Mouse (Mus musculus): Measurements from ENCODE around the gene Pik3r2.

Pik3r2 gene

DNA sequence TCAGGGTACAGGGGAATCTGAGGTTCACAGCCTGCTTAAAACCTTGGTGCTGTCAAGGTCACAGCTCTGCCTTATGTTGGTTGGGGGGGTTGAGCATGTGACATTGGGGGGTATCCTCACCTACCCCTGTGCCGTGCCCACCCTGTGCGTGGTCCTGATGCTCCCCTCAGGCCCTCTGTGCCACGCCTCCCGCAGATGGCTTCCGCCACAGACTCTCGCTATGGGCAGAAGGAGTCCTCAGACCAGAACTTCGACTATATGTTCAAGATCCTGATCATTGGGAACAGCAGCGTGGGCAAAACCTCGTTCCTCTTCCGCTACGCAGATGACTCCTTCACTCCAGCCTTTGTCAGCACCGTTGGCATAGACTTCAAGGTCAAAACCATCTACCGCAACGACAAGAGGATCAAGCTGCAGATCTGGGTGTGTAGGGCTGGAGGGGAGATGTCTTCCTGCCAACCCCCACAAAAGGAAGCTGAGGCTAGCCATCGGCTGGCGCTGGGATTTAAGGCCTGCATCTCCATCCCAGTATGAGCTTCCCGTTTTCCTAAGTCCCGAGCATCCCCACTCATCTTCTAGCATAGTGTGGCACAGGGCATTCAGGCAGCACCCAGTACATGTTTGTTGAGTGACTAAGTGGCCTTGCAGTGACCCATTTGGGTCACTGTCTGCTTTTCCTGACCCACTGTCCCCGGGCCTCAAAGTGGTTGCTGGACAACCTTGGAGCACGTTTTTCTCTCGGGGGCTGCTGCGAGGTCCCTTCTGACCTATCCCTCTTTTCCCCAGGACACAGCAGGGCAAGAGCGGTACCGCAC is 20.6 kb downstream of the Pik3r2 start:
- DNase-seq, result peak in 1 of 2 experiments; percentile 13

DNA sequence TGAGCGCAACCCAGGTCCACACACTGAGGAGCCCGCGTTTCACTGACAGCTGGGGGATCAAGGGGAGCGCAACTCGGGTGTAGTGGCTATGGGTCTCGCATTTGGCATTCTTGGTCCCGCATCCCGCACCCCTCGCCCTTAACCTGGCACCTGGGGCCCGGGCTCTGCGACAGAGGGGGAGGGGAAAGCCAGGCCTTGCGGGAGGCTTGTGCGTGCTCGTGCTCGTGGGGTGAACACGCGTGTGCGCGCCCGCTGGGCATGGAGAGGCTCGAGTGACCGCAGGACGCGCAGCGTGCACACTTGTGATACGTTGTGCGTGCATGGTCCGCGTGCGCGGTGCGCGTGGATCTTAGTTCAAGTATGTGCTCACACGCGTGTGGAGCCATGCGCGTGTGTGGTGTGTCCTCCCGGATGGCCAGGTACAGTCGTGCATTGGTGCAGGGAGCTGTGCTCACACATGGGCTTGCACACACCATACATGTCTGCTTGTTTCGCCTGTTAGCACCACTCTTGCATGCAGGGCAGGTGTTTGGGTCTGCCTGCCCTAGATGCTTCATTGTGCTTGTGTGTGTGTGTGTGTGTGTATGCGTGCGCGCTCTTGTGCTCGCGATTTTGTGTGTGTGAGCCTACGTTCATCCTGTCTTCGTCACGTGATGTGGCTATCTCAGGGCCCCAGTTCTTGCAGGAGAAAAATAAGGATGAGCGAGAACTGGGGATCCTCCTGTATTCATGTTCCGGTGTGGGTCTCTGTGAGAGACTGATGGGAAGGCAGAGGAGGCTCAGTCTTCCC is 21.4 kb downstream of the Pik3r2 start:
- DNase-seq, result peak in 1 of 2 experiments; percentile 51

DNA sequence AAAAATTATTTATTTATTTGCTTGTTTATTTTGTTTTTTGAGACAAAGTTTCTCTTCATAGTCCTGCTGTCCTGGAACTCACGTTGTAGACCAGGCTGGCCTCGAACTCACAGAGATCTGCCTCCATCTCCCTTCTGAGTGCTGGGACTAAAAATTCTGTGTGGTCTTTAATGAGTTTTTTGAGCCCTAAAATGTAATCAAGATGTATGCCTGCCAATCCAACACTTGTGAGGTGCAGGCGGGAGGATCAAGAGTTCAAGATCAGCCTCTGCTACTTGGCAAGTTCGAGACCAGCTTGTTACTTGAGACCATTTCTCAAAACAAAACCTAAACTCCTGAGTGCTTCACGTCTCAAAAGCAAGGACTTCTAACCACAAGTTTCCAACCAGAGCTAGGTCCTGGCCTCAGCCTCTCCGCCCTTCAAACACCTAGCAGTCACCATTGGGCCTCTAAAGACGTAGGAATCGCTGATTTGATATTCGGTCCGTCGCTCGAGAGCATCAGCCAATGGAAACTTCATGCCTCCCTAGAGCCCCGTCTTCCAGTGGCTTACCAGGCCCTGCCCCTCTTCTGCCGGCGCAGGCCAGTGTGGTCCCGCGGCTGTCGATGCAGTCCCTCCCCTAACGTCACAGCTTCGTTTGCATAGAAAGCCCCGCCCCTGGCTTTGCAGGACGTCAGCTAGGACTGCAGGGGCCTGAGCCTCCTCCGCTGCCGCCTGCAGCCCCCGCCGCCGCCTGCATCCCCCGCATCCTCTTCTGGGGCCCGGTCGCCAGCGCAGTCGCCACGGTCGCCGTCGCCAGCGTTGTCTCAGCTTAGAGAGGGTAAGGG is 22.3 kb downstream of the Pik3r2 start, which contains the start of gene Rab3a:
Gene Rab3a, plus strand, starts transcription at position 637 of the 828 bp plus-strand sequence.
- DNase-seq, result peak; percentile 97 to 99

DNA sequence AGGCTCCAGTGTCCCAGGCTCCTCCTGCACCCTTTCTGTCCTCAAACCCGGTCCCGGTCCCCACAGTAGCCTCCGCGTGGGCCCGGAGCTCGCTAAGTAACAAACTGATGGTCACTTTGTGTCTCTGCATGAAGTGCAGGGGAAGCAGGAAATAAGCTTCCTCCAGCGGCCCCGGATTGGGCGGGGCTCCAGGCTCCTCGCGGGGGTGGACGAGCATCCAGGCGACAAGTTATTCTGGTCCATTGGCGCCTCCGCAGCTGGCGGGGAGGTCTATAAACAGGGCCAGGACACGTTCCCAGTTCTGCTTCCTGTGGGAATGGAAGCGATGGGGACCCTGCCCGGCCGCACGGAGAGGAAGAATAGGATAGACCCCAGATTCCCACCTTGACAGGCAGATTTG is 23.4 kb downstream of the Pik3r2 start:
- DNase-seq, result peak; percentile 81 to 86

DNA sequence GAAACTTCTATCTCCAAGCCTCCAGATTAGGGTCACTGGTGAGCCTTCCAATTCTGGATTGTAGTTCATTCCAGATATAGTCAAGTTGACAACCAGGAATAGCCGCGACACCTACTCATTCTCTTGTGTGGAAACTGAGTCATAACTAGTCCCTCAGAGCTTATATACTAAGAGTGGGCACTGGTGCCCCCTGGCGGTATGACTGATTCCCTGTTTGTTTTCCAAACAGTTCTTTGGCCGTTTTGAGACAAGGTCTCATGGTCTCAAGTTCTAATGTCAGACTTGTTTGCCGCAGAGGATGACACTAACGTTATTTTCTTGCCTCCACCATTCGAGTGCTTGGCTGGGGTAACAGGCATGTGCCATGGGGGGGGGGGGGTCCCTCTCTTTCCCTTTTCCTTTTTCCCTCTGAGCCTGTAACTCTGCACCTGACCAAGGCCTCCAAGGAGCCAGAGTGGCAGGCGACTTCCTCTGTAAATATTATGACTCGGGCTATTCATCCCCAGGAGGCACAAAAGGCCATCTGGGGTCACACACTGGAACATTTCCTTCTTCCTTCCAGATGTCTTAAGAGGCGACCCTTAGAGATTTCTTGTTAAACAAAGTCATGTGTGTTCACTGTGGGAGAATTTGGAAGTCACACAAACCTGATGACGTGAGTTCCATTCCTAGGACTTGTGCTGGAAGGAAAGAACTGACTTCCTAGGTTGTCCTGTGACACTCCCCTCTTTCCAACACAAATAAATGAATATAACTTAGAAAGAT is 24.3 kb downstream of the Pik3r2 start:
- DNase-seq, result peak; percentile 82 to 88

DNA sequence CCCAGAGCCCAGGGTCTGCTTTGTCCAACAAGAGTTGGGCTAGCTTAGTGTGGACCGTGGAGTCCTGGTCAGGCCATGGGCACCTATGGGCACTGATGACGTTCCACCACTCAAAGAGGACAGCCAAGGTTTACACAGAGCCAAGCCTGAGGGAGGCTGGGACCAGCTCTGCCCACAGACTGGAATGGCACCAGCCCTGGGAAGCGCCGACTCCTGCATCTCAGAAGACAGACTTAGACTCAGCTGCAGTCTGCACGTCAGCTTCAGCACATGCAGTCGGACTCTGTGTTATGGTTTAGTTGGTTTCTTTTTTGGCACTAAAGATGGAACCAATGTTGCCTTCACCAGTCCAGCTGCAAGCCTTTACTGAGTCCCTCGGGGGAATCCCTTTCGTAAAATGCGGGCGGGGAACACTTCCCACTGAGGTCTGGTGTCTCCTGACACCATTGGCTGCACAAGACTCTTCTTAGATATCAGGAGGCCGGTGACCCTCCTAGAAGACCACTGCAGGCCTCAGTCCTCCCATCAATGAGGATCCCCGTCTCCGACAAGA is 26.3 kb downstream of the Pik3r2 start:
- DNase-seq, result no peak

DNA sequence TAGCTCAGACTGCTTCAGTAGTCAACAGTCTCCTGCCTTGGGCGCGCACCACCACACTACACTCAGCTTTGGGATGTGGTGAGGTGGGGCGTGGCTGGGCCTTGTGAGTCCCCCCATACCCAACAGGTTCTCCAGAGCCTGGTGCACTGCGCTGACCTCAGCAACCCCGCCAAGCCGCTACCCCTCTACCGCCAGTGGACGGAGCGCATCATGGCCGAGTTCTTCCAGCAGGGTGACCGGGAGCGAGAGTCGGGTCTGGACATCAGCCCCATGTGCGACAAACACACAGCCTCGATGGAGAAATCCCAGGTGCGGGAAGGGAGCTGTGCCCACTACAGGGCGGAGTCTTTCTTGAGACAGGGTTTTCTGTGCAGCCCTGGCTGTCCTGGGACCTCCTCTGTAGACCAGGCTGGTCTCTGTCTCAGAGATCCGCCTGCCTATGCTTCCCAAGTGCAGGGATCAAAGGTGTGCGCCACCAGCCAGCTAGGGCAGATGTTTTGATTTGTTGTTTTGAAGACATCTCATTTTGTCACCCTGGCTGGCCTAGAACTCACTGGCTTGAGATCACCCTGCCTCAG is 27.3 kb downstream of the Pik3r2 start:
- no peak for DNase-seq

DNA sequence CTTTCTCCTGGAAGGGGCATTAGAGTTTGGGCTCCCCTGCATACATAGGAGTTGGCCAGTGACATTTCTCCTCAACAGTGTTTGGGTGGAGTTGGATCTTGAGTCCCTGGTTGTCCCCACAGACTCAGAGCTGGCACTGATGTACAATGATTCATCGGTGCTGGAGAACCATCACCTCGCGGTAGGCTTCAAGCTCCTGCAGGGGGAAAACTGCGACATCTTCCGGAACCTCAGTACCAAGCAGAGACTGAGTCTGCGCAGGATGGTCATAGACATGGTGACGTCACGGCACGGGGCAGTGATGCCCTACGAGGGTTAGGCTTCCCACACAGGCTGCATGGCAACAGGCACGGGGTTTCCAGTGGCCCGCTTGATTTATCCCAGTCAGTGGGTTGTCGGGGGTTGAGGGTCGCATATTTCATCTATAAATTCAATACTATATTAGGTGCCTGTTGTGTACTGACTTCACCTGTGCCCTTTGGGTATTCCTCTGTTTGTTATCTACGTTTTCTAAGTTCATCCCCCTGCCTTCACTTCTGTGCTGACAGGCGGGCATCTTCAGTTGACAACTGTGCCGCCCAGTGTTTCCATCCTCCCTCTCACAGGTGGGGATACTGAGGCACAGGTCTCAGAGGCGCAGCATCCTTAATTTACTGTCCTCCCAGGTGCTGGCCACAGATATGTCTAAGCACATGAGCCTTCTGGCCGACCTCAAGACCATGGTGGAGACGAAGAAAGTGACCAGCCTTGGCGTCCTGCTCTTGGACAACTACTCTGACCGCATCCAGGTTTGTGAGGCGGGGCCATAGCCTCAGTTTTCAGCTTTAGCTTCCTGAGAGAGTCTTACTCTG is 28.0 kb downstream of the Pik3r2 start:
- no peak for DNase-seq

DNA sequence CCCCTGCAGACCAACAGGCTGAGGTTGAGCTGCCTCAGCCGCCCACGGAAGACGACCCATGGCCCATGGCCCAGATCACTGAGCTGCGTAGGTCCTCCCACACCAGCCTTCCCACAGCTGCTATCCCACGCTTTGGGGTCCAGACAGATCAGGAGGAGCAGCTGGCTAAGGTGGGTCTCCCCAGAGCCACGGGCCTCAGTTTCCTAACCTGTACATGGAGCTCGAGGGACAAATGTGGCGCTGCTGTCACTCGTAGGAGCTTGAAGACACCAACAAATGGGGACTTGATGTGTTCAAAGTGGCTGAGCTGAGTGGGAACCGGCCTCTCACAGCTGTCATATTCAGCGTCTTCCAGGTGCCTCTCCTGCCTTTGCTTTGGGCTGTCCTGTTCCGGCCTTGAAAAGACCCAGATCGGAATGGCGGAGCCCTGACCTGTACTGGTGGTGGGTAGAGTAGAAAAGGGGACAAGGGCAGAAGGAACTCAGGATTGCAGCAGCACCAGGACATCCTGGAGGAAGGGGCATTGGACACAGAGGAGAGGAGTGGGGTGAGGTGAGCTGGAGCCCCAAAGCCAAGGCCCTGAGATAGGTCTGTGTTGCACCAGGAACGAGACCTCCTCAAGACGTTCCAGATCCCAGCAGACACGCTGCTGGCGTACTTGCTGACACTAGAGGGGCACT is 29.2 kb downstream of the Pik3r2 start:
- DNase-seq, result no peak

DNA sequence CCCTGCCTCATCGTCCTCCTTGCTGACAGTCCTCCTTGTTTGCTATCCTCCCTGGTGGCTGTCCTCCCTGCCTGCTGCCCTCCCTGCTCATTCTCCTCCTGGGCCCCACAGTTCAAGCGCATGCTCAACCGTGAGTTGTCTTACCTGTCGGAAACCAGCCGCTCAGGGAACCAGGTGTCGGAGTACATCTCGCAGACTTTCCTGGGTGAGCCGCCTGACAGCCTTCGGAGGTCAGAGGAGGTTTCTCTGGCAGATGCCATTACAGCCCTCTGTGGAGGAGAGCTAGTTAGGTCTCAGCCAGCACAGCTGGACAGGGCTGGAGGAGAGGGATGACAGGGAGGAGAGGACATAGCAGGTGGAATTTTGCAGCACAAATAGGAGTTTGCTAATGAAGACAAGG is 29.8 kb downstream of the Pik3r2 start:
- DNase-seq, result no peak

DNA sequence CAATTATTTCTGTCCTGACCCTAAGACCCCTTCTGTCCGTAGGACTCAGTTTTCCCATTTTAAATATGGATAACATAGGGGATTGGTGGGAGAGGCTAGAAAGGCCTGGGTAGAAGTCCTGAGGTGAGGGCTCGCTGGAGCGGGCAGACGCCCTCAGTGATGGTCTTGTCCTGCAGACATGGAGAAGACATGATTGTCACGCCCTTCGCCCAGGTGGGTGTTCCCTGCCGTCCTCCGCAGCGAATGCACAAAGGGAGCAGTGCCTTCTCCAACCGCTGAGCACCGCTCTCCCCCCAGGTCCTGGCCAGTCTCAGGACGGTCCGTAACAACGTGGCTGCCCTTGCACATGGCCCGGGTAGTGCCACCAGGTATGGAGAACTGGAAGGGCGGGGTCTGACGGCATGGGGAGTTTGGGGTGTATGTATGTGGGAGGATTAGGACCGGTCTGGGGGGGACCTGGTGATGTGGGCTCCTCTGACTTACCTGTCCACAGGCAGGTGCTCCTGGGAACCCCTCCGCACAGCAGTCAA is 30.8 kb downstream of the Pik3r2 start:
- no peak for DNase-seq

DNA sequence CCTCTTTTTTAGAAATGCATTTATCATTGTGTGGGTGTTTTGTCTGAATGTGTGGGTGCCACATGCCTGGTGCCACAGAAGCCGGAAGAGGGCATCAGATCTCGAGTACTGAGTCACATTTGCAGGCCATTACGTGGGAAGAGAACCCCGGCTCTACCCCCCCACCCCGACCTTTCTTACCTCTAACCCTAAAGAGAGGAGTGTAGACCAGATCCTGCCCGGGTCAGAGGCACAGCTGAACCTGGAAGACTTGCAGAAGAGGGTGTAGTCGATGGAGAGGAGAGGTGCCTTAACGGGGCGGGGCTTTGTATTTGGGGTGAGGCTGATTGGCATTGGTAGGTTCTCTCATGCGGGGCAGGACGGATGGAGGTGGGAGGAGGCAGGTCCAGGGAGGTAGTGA is 31.7 kb downstream of the Pik3r2 start:
- no peak for DNase-seq

DNA sequence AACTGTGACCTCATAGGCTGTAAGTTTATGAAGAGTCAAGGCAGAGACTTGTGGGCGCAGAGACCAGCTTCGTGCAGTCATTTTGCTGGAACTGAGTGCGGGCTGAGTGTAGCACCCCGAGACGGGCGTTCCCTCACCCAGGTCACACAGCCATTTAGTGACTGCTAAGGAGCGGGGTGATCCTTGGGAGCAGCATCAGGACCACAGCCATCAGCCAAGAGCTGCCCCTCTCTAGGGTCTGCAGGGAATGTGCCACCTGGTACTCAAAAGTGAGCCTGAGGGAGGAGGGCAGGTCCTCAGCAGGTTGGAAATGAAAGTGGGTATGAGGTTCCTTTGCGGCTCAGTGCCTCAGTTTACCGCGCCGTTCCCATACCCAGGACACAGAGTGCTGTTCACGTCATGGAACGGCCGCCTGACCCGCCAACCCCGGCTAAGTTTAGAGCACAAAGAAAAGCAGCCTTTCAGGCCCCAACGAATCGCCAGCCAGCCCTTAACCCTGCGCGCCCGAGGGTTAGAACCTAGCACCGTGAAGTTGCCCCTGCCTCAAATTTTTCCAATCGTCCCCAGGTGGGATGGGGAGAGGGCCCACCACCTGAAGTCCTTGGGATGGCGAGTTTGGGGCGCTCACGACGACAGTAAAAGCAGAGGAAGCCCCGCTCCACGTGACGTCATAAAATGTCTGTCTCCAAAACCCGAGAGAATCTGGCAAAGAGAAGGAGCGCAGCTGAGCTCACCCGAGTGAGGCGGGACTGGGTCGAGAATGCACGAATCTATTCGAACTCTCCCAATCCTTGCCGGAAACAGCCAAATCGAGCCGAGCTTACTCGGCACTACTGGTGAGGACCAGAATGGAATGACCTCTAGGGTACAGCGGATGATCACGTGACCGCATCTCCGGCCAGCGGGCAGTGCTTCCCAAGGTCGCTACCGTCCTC is 32.6 kb downstream of the Pik3r2 start:
- DNase-seq, result peak; percentile 90

DNA sequence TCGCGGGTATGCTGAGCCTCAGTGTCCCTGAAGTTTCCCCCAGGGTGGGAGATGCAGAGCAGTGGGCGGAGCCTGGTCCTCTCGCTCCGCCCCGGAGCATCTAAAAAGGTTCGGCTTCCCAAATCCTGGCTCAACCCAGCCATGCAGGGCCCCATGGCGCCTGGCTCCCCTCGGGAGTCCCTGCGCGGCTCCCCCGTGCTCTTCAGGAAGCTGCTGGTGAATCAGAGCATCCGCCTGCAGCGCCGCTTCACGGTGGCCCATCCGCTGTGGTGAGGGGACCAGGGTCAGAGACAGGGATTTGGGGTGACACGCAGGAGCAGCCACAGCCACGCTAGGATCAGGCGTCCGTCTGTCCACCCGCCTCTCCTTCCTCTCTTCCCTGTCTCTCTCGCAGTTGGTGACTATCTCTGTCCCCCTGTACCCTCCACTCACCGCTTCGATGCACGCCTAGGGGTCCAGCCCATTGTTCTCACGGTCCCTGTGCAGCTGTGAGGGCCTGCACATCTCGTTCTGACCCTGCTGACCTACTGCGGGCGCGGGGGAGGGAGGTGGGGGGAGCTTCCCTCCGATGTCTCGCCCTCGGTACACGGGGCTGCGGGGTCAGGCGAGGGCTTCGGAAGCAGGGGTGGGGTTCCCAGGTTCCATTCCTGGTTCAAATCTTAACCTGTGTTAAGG is 33.4 kb downstream of the Pik3r2 start:
- DNase-seq, result no peak

DNA sequence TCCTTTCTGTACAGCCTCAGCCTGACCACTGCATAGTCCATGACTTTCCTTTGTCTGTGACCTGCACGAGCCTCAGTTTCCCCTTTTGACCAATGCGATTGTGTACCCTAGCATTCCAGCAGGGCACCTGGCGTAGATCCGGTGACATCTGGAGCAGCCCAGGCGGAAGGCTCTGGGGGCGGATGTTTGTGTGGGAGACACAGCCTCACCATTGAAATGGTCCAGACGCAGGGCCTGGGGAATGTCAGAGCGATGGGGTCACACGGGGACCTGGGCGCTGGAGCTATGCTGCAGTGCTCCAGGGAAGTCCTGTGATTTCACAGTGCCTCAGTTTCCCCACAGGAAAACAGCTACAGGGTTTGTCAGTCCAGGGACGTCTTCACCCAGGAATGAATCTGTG is 34.3 kb downstream of the Pik3r2 start:
- no peak for DNase-seq

DNA sequence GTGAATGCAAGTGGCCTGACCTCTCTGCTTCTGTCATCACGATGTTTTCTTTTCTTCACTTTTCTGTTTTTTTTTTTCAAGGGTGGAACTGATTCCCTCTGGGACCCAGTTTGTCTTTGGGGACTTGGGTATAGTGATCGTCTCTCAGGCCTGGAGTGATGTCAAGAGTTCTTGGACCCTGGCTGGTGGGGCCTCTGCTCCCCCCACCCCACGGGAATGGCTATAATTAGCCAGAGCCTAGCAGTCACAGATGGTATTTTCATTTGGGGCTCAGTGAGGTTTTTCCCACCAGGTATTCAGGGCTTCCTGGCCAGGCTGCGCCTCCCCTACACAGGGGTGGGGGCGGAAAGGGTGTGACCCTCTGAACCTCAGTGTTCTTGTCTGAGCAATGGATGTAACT is 34.9 kb downstream of the Pik3r2 start:
- no peak for DNase-seq

DNA sequence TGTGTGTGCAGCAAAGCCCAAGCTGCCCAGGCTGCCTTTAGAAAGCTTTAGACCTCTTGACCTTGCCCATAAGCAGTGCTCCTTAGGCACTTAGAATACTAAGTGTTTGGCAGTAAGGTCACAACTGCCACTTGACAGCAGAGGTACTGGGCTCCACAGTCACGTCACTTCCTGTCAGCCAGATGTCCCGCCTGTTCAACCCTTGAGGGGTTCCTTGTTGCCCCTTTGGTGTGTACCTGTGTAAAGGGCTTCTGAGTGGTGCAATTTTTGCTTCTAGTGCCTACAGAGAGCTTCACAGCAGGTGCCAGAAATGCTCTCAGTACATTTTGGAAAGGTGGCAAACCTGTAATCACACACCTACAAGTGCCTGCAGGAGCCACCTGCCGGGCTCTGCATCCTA is 38.3 kb downstream of the Pik3r2 start:
- no peak for DNase-seq

DNA sequence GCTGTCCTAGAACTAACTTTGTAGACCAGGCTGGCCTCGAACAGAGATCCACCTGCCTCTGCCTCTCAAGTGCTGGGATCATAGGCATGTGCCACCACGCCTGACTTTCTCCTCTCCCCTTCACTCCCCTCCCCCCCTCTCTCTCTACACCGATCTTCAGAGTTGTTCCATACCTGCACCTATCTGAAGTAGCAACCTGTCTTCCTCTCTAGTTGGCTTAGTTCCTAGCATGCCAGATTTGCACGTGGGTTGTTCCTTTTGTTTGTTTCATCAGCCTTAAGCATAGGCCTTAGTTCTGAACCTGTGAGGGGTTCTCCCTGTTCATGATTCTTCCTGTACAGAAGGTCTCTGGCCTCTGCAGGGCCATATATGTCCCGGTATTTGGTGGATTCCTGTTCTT is 38.8 kb downstream of the Pik3r2 start:
- DNase-seq, result no peak
